Mouse (Mus musculus) stomach, postnatal 0 days (tissue): ENCODE measurements around the gene Gm3233.
"Not testable (repeated sequence)": the region's sequence is repeated elsewhere in the genome, so short reads cannot be mapped to it uniquely, and the experiment has no call there.

Experiments
- CTCF ChIP-seq: IDR thresholded peaks from 2 replicates; pipeline ENCODE4 v1.5.1; 2016; ENCODE audit warnings: antibody characterized with exemption, low read depth, mild to moderate bottlenecking, moderate library complexity
- EP300 ChIP-seq: optimal IDR thresholded peaks from 2 replicates; pipeline ENCODE3; 2016; ENCODE audit warnings: antibody characterized with exemption

DNA sequence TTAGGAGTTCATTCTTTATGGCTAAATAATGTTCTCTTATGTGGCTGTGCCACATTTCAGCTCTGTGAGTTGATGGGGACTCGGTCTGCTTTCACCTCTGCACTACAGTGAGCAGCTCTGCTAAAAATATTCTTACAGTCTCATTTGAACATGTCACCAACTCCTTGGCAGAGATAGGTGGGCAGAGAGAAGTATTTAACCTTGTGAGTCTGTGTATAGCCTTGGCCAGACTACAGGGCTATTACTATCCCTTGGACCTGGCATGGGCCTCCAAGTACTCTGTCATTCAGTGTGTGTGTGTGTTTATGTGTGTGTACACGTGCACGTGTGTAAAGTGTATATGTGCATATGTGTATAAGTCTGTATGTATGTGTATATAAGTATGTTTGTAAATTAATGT is 23.9 kb upstream of the Gm3233 start:
- not testable (repeated sequence) for TF ChIP-seq CTCF, EP300
